Mouse (Mus musculus) embryonic facial prominence, embryonic 15.5 days (tissue): Measurements from ENCODE around the gene Abi3. TPM values are rescaled to one million over a fixed set of nuclear protein-coding genes. Genes with fewer than 3 reads are reported as not detected.

Source experiments
- ATAC-seq: fragments of 200-750 bp; cut with Nextera tagmentation; 2 replicates; pipeline ENCODE4 v1.8.0; 2017; ENCODE audit warnings: low read depth, moderate TSS enrichment; ENCODE audit not compliant: insufficient number of reproducible peaks, low FRiP score, low TSS enrichment
- H3K27ac ChIP-seq: fragments of 300-500 bp; sonication (generic); replicated peaks from 2 replicates; pipeline ENCODE4 v1.5.1; 2015; ENCODE audit warnings: mild to moderate bottlenecking, inconsistent platforms
- H3K27me3 ChIP-seq: fragments of 300-500 bp; sonication (generic); 2 replicates; pipeline ENCODE4 v1.6.1; 2015; ENCODE audit warnings: inconsistent platforms
- H3K36me3 ChIP-seq: fragments of 300-500 bp; sonication (generic); 2 replicates; pipeline ENCODE4 v1.6.1; 2015; ENCODE audit warnings: mild to moderate bottlenecking, inconsistent platforms
- H3K4me1 ChIP-seq: fragments of 300-500 bp; sonication (generic); 2 replicates; pipeline ENCODE4 v1.6.1; 2015; ENCODE audit warnings: inconsistent platforms
- H3K4me2 ChIP-seq: fragments of 300-500 bp; sonication (generic); replicated peaks from 2 replicates; pipeline ENCODE4 v1.6.1; 2015; ENCODE audit warnings: mild to moderate bottlenecking, inconsistent platforms
- H3K4me3 ChIP-seq: fragments of 300-500 bp; sonication (generic); replicated peaks from 2 replicates; pipeline ENCODE4 v1.5.1; 2015; ENCODE audit warnings: mild to moderate bottlenecking, inconsistent platforms
- H3K9ac ChIP-seq: fragments of 300-500 bp; sonication (generic); 2 replicates; pipeline ENCODE4 v1.6.1; 2015; ENCODE audit warnings: inconsistent platforms
- H3K9me3 ChIP-seq: fragments of 300-500 bp; sonication (generic); replicated peaks from 2 replicates; pipeline ENCODE4 v1.6.1; 2016; ENCODE audit warnings: inconsistent platforms
- WGBS: fragments of 180-500 bp; shearing (Covaris S2); methylation state at CpG from one replicate; pipeline ENCODE4 v1.1.7; 2015; 5-methylcytosine and 5-hydroxymethylcytosine counted together
- polyA plus RNA-seq: library from polyadenylated mRNA; unstranded; fragments of >200 nt; fragmentation: Nextera tagmentation; extraction: Ambion mirVana; gene quantifications from 2 replicates; pipeline ENCODE4 v1.2.1, GENCODE M21; 2015

Abi3 gene
- polyA plus RNA-seq, 1 experiment from 2014 or later = 9.0 TPM

DNA sequence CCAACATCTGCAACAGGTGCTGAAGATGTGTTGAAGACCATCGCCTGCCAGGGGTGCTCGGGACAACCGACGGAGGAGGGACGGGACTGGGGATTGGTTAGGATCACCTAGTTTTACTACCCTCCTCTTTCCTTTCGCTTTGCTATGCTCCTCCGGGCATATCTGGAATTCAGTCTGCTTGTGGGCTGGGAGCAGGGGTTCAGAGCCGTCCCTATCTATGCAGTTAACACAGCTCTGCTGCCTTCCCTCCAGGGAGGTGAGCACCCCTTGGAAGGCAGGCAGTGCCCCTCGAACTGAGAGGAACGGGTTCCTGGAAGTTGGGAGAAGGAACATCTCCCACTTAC lies 11.0 kb downstream of the Abi3 start:
- H3K27me3 ChIP-seq = peaks cover 99% of the 10 kb centered on the region

DNA sequence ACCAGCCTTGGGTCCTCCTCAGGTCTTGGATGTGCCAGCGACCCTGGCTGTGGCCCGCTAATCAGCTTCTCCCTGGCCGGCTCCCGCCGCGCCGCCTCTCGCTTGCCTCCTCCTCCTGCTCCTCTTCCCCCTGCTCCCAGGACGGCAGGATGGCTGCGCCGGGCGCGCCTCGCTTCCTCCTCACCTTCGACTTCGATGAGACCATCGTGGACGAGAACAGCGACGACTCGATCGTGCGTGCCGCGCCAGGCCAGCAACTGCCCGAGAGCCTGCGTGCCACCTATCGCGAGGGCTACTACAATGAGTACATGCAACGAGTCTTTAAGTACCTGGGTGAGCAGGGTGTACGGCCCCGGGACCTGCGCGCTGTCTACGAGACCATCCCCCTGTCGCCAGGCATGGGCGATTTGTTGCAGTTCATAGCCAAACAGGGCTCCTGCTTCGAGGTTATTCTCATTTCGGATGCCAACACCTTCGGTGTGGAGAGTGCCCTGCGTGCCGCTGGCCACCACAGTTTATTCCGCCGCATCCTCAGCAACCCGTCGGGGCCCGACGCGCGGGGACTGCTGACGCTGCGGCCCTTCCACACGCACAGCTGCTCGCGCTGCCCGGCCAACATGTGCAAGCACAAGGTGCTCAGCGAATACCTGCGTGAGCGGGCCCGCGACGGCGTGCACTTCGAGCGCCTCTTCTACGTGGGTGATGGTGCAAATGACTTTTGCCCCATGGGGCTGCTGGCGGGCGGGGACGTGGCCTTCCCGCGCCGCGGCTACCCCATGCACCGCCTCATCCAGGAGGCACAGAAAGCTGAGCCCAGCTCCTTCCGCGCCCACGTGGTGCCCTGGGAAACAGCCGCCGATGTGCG lies 11.6 kb downstream of the Abi3 start:
- Histone ChIP-seq H3K4me3 (peak overlapping the region; percentile 33), H3K9ac (no peak overlapping the region), H3K9me3 (no peaks in the 10 kb centered on the region), H3K4me1 (peaks cover 37% of the 10 kb centered on the region), H3K27ac (no peak overlapping the region), H3K36me3 (no peaks in the 10 kb centered on the region), H3K27me3 (peaks cover 95% of the 10 kb centered on the region), H3K4me2 (peak overlapping the region; percentile 50)
- no peak for ATAC-seq
- WGBS = 2% methylated on average over 80 of the region's 80 CpGs

More for the DNA sequence above, 11.0 kb downstream of the Abi3 start:
- no peak for ATAC-seq
- Histone ChIP-seq H3K9ac (no peak overlapping the region), H3K27ac (no peak overlapping the region), H3K4me1 (peaks cover 41% of the 10 kb centered on the region), H3K4me3 (peak overlapping the region; percentile 33), H3K4me2 (peak overlapping the region; percentile 50), H3K9me3 (no peaks in the 10 kb centered on the region), H3K36me3 (no peaks in the 10 kb centered on the region)
- 3% methylated on average over 10 of the region's 10 CpGs for WGBS

GRCm38 (mm10) chr11:95829526-95830050 lies 12.7 kb downstream of the Abi3 start:
- Histone ChIP-seq H3K27me3 (peaks cover 95% of the 10 kb centered on the region), H3K27ac (no peak overlapping the region), H3K4me1 (peaks cover 42% of the 10 kb centered on the region), H3K9me3 (no peaks in the 10 kb centered on the region), H3K4me2 (no peak overlapping the region), H3K9ac (no peak overlapping the region), H3K4me3 (no peak overlapping the region), H3K36me3 (no peaks in the 10 kb centered on the region)
- WGBS = 22% methylated on average over 4 of the region's 4 CpGs
- ATAC-seq = no peak

DNA sequence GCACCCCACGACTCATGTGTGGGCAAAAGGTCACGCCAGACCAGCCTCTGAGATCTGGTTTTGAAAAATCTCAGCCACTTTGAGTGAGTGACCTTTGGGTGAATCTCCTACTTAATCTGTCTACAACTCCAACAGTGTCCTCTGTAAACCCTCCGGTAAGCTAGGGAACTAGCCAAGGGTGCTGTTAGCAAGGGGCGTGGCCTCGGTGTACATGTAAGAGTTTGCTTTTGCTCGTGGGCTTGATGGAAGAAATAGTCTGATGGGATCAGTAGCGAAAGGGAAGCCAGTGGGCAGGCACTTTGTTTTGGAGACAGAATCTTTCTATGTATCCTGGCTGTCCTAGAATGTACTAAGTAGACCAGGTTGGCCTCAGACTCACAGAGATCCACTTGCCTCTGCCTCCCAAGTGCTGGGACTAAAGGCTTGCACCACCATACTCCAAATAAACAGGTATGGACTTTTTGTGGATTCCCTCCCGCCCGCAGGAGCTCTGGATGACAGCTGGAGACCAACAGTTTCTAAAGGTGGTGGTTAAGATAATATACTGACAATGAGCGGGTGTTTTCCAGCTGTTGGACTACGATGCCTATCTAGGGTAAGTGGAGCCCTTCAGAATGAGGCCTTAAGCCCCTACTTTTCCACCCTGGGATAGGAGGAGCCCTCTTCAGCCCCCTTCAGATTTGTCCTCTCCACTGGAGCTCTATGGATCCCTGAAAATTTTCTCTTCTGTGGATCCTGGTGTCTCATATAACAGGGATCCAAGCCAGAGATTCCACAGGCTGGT lies 13.9 kb downstream of the Abi3 start:
- Histone ChIP-seq H3K9me3 (no peaks in the 10 kb centered on the region), H3K27ac (no peak overlapping the region), H3K4me2 (no peak overlapping the region), H3K27me3 (peaks cover 84% of the 10 kb centered on the region), H3K36me3 (no peaks in the 10 kb centered on the region), H3K4me3 (0 out of 2 replicates have a peak overlapping the region, but pooled peaks have one; percentile 5), H3K9ac (no peak overlapping the region), H3K4me1 (peaks cover 32% of the 10 kb centered on the region)
- 67% methylated on average over 11 of the region's 11 CpGs for WGBS
- no peak for ATAC-seq

DNA sequence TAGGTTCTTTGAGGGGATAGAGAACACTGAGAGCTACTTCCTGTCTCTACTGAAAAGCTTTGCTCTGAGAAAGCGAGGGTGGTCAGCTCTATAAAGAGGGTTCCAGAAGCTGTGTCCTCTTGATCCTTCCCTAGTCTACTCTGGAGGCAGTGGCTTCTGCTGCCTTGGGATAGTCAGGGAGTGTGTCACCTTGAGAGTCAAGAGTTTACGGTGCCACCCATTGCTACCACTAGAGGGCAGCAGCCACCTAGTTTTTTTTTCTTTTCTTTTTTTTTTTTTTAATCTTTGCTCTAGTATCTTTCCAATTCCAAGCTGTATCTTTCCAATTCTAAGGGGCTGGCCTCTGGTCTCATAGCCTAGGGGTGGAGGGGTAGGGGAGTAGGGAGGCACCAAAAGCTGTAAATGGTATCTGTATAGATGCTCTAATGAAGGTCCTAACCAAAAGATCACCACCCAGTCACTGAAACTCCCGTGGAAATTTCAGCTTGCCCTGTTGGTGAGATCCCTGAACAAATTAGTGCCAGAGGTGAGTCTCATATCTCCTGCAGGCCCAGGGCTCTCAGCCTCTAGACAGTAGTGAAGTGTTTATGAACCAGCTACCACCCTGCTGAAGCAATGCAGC lies 14.7 kb downstream of the Abi3 start:
- 16% methylated on average over 3 of the region's 3 CpGs for WGBS
- no peak for ATAC-seq
- no peaks in the 10 kb centered on the region for H3K36me3 ChIP-seq
- H3K4me1 ChIP-seq = peaks cover 27% of the 10 kb centered on the region
- peaks cover 79% of the 10 kb centered on the region for H3K27me3 ChIP-seq
- H3K4me3 ChIP-seq = no peak overlapping the region
- H3K9me3 ChIP-seq = no peaks in the 10 kb centered on the region
- H3K27ac ChIP-seq = no peak overlapping the region
- no peak overlapping the region for H3K4me2 ChIP-seq
- H3K9ac ChIP-seq = no peak overlapping the region

DNA sequence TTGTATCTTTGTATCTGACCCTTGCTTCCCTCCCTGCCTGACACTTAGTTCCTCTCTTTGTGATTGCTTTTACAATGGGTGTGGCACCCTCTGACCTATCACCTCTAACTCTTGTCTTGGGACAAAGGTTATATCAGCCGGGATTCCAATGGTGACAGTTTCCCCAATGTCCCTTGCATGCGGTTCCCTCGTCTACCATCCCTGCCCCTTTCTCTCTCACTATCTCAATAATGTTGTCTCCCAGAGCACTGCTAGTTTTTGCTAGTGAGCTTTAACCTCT lies 15.2 kb downstream of the Abi3 start:
- Histone ChIP-seq H3K27ac (no peak overlapping the region), H3K9me3 (no peaks in the 10 kb centered on the region), H3K9ac (no peak overlapping the region), H3K4me2 (no peak overlapping the region), H3K4me1 (peaks cover 27% of the 10 kb centered on the region), H3K4me3 (no peak overlapping the region), H3K27me3 (peaks cover 74% of the 10 kb centered on the region), H3K36me3 (no peaks in the 10 kb centered on the region)
- no peak for ATAC-seq
- 35% methylated on average over 3 of the region's 3 CpGs for WGBS

DNA sequence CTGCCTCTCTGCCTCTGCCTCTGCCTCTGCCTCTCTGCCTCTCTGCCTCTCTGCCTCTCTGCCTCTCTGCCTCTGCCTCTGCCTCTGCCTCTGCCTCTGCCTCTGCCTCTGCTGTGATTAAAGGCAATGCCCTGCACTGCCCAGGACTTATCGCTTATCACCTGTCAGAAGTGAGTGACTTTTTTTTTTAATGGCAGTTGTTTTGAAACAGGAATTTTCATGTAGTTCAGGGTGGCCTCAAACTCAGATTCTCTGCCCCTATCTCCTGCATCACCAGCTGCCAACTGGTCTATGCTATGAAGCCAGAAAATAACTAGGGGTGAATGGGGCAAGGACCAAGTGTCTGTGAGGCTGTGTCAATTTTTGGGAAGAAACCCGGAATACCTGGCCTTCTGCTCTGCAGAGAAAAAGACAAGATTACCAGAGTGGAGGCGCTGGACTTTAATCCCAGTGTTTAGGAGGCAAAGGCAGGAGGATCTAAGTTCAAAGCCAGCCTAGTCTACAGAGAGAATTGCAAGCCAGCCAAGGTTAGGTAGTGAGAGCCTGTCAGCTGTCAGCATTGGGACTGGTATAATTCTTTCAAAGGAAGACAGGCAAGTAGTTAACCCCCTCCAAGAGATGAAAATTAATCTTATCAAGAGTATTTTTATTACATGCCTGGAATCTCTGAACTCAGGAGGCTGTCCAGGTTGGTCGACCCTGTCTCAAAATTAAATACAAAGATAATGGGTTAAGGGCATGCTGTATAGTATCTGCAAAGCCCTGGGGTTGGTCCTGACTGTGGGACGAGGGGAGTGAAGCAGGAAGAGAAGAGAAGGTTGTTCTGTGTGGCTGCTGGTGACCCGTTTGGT lies 15.7 kb downstream of the Abi3 start:
- H3K4me3 ChIP-seq = no peak overlapping the region
- H3K27me3 ChIP-seq = peaks cover 69% of the 10 kb centered on the region
- H3K9ac ChIP-seq = no peak overlapping the region
- H3K9me3 ChIP-seq = no peaks in the 10 kb centered on the region
- H3K4me2 ChIP-seq = no peak overlapping the region
- no peak overlapping the region for H3K27ac ChIP-seq
- 55% methylated on average over 6 of the region's 6 CpGs for WGBS
- H3K36me3 ChIP-seq = no peaks in the 10 kb centered on the region
- H3K4me1 ChIP-seq = peaks cover 27% of the 10 kb centered on the region
- no peak for ATAC-seq

DNA sequence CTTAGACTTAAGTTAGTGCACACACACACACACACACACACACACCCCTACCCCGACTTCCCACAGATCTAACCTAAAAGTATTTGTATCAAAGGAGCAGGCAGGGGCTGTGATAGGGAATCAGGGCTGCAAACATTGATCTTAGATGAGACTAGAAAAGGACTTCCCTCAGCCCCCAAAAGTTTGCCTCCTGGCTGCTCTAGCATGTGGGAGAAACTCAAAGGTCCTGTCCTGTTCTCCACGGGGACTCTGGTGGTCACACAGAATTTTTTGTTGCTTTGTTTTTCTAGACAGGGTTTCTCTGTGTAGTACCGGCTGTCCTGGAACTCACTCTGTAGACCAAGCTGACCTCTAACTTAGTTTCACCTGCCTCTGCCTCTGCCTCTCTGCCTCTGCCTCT lies 16.7 kb downstream of the Abi3 start:
- H3K4me3 ChIP-seq = peak overlapping the region; percentile 61
- no peaks in the 10 kb centered on the region for H3K9me3 ChIP-seq
- no peak for ATAC-seq
- H3K36me3 ChIP-seq = no peaks in the 10 kb centered on the region
- no peak overlapping the region for H3K27ac ChIP-seq
- H3K9ac ChIP-seq = no peak overlapping the region
- H3K4me1 ChIP-seq = peaks cover 17% of the 10 kb centered on the region
- H3K4me2 ChIP-seq = 0 out of 2 replicates have a peak overlapping the region, but pooled peaks have one; percentile 99
- WGBS = 38% methylated on average over 3 of the region's 3 CpGs
- H3K27me3 ChIP-seq = peaks cover 60% of the 10 kb centered on the region

DNA sequence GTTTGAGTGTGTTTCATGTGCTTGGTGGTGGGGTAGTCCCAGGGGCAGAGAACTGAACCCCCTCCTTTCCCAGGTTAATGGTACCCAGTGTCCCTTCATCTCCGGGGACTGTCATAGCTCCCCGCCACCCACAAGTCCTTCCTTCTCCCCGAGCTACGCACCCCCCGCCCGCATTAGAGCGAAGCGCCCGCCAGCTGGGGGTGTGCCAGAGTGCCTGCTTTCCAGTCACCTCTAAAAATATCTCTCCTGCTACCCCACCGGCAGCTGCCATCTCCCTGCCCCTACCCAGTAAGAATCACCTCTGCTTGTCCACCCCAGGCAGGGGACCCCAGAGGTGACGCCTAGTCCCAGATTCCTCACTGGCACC lies 17.4 kb downstream of the Abi3 start:
- peak overlapping the region; percentile 50 for H3K9ac ChIP-seq
- peak overlapping the region; percentile 61 for H3K4me3 ChIP-seq
- H3K27ac ChIP-seq = no peak overlapping the region
- H3K36me3 ChIP-seq = no peaks in the 10 kb centered on the region
- H3K4me1 ChIP-seq = peaks cover 10% of the 10 kb centered on the region
- H3K27me3 ChIP-seq = peaks cover 52% of the 10 kb centered on the region
- ATAC-seq = no peak
- WGBS = under 1% methylated on average over 11 of the region's 11 CpGs
- no peaks in the 10 kb centered on the region for H3K9me3 ChIP-seq
- H3K4me2 ChIP-seq = peak overlapping the region; percentile 99

GRCm38 (mm10) chr11:95824071-95824876 lies 18.0 kb downstream of the Abi3 start, which contains the start of gene Phospho1:
Gene Phospho1 (plus strand): TSS chr11:95824499.
- H3K4me1 ChIP-seq = peaks cover 9% of the 10 kb centered on the region
- H3K36me3 ChIP-seq = no peaks in the 10 kb centered on the region
- H3K27me3 ChIP-seq = peaks cover 46% of the 10 kb centered on the region
- no peak within 1 kb of the TSS for H3K27ac ChIP-seq
- peak; percentile 93 for ATAC-seq
- peak within 1 kb of the TSS; percentile 50 for H3K9ac ChIP-seq
- no peaks in the 10 kb centered on the region for H3K9me3 ChIP-seq
- peak within 1 kb of the TSS; percentile 99 for H3K4me2 ChIP-seq
- H3K4me3 ChIP-seq = peak within 1 kb of the TSS; percentile 61
- under 1% methylated on average over 68 of the region's 78 CpGs for WGBS
